Mouse (Mus musculus): ENCODE measurements around the gene Trio. TPM values are rescaled to one million over a fixed set of nuclear protein-coding genes. Genes with fewer than 3 reads are reported as not detected.

Trio gene
- polyA plus RNA-seq, 1 experiment, result 0.03 TPM

- no peaks in the 10 kb centered on the region for H3K9me3 ChIP-seq (ENCODE audit: control insufficient read depth, low read length)
- H3K4me3 ChIP-seq (replicated peaks), result no peak overlapping the region
- no peaks in the 10 kb centered on the region for H3K36me3 ChIP-seq (ENCODE audit: control insufficient read depth)
- TF ChIP-seq TAL1 (IDR thresholded peaks at IDR 0.05; ENCODE audit: low read length) (no peak), GATA1 (IDR thresholded peaks at IDR 0.05; ENCODE audit: low read length) (no peak)
- no peaks in the 10 kb centered on the region for H3K27me3 ChIP-seq (ENCODE audit: control insufficient read depth)
- no peaks in the 10 kb centered on the region for H3K4me1 ChIP-seq (ENCODE audit: control insufficient read depth)
Observed at GRCm38 (mm10) chr15:27708499-27708898, 317.1 kb downstream of the Trio start.

GRCm38 (mm10) chr15:27702972-27703313 lies 322.7 kb downstream of the Trio start:
- H3K9me3 ChIP-seq (ENCODE audit: control insufficient read depth, low read length), result no peaks in the 10 kb centered on the region
- TF ChIP-seq TAL1 (IDR thresholded peaks at IDR 0.05; ENCODE audit: low read length) (no peak), GATA1 (IDR thresholded peaks at IDR 0.05; ENCODE audit: low read length) (no peak)
- H3K36me3 ChIP-seq (ENCODE audit: control insufficient read depth), result no peaks in the 10 kb centered on the region
- no peaks in the 10 kb centered on the region for H3K4me1 ChIP-seq (ENCODE audit: control insufficient read depth)
- H3K4me3 ChIP-seq (replicated peaks), result no peak overlapping the region
- H3K27me3 ChIP-seq (ENCODE audit: control insufficient read depth), result no peaks in the 10 kb centered on the region

DNA sequence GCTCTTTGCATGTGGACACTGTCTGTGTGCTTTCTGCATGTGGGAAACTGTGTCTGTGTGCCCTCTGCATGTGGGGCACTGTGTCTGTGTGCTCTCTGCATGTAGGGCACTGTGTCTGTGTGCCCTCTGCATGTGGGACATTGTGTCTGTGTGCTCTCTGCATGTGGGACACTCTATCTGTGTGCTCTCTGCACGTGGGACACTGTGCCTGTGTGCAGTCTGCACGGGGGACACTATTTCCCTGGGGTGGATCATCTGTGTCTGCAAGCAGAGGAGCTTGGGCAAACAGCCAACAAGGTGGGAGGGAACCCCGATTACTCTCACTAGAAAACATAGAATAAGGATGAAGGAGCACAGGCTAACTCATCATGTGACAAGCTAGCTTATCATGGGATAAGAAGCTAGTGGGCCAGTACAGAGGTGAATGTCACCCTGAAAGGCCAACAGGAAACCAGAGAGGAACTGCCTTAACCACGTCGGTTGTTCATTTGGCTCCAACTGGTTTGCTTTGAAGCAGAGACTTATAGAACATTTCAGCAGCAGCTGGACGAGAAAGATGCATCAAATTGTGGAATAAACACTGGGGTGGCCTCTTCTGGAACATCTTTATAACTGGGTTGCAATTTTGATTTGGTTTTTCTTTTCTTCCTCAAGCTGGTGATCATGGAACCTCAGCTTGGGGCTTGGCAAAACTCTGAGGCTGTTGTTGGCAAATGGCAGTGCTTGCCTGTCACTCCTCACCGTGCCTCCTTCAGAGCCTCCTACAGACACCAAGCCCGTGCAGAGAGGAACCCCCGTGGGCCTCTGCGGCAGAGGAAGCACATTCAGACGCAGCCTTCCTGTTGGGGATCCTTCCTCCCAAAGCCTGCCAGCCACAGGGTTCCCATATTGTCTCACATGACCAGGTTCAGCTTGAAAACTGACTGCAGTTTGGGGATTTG lies 323.3 kb downstream of the Trio start:
- TF ChIP-seq GATA1 (IDR thresholded peaks at IDR 0.05; ENCODE audit: low read length) (no peak), TAL1 (IDR thresholded peaks at IDR 0.05; ENCODE audit: low read length) (no peak)
- Histone ChIP-seq H3K4me1 (ENCODE audit: control insufficient read depth) (no peaks in the 10 kb centered on the region), H3K27me3 (ENCODE audit: control insufficient read depth) (no peaks in the 10 kb centered on the region), H3K36me3 (ENCODE audit: control insufficient read depth) (no peaks in the 10 kb centered on the region), H3K4me3 (replicated peaks) (no peak overlapping the region), H3K9me3 (ENCODE audit: control insufficient read depth, low read length) (no peaks in the 10 kb centered on the region)

DNA sequence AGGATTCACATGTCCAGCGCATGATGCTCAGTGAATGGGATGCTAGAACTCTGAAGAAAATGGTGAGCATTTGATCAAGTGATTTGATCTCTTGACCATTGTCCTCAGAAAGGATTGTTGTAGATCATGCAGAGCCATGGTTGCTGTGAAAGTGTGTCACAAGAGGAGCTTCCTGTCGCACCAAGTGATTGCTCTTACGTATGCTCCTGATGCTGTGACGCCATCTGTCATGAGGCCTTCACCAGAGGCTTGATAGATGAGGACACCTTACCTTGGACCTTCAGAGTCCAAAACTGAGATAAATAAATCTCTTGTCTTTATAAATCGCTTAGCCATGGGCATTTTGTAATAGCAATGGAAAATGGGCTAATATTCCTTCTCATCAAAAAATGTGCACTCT lies 328.0 kb downstream of the Trio start:
- Histone ChIP-seq H3K27me3 (ENCODE audit: control insufficient read depth) (no peaks in the 10 kb centered on the region), H3K9me3 (ENCODE audit: control insufficient read depth, low read length) (no peaks in the 10 kb centered on the region), H3K4me3 (replicated peaks) (no peak overlapping the region), H3K36me3 (ENCODE audit: control insufficient read depth) (no peaks in the 10 kb centered on the region), H3K4me1 (ENCODE audit: control insufficient read depth) (no peaks in the 10 kb centered on the region)
- TF ChIP-seq TAL1 (IDR thresholded peaks at IDR 0.05; ENCODE audit: low read length) (no peak), GATA1 (IDR thresholded peaks at IDR 0.05; ENCODE audit: low read length) (no peak)

DNA sequence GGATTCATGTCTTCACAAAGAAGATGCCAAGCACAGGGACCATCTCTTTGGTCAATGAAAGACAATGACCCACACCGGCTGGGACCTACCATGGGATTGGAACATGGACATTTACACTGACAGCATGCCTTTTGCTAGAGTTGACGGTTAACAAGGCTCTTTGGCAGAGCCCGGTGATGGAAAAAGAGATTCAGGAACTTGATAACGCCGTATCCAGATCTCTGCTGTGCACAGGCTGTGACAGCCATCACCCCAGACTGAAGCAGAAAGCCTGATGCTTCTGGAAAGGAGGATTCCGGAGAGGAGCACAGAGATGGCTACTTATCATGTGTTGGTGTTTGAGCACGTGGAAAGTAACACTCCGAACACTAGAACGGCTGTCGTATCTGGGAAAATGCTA lies 332.4 kb downstream of the Trio start:
- H3K9me3 ChIP-seq (ENCODE audit: control insufficient read depth, low read length), result no peaks in the 10 kb centered on the region
- TF ChIP-seq GATA1 (IDR thresholded peaks at IDR 0.05; ENCODE audit: low read length) (no peak), TAL1 (IDR thresholded peaks at IDR 0.05; ENCODE audit: low read length) (no peak)
- no peak overlapping the region for H3K4me3 ChIP-seq (replicated peaks)
- no peaks in the 10 kb centered on the region for H3K36me3 ChIP-seq (ENCODE audit: control insufficient read depth)
- H3K27me3 ChIP-seq (ENCODE audit: control insufficient read depth), result no peaks in the 10 kb centered on the region
- H3K4me1 ChIP-seq (ENCODE audit: control insufficient read depth), result no peaks in the 10 kb centered on the region

DNA sequence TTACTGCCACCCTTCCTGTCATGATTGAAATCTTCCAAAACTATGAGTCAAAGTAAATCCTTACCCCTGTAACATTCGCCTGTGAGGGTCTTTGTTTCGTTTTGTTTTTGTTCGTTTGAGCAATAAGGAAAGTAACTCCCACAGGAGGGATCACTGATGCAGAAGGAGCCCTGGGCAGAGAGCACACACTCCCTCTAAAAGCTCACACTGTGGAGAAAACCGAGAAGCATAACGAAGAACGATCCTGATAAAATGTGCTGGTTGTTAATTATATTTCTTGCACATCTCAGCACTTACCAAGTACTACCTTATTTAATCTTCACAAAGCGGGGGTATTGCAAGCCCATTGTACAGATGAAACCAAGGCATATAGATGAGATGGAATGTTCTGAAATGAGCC lies 333.5 kb downstream of the Trio start:
- Histone ChIP-seq H3K9me3 (ENCODE audit: control insufficient read depth, low read length) (no peaks in the 10 kb centered on the region), H3K4me1 (ENCODE audit: control insufficient read depth) (no peaks in the 10 kb centered on the region)
- TF ChIP-seq GATA1 (IDR thresholded peaks at IDR 0.05; ENCODE audit: low read length) (no peak), TAL1 (IDR thresholded peaks at IDR 0.05; ENCODE audit: low read length) (no peak)

DNA sequence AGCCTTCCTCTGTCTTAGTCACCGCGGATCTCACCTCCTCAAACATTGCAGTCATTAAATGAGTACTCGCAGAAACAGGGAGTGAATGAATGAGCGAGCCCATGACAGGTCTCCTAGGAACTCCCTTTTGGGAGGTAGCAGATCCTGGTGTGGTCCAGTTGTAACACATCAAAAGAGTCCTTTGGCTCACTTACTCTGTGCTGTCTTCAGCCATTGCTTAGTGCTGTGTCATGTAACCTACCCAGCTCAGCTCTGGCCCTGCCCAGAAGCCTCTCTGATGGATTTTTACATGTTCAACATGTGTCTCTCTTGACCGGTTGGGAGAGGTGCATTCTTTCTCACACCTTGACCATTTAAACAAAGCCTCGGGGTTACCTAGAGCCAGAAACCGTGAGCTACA lies 334.4 kb downstream of the Trio start:
- Histone ChIP-seq H3K4me1 (ENCODE audit: control insufficient read depth) (no peaks in the 10 kb centered on the region), H3K4me3 (replicated peaks) (no peak overlapping the region), H3K9me3 (ENCODE audit: control insufficient read depth, low read length) (no peaks in the 10 kb centered on the region), H3K36me3 (ENCODE audit: control insufficient read depth) (no peaks in the 10 kb centered on the region), H3K27me3 (ENCODE audit: control insufficient read depth) (no peaks in the 10 kb centered on the region)
- no peak for TF ChIP-seq GATA1 (IDR thresholded peaks at IDR 0.05; ENCODE audit: low read length)
- no peak for TF ChIP-seq TAL1 (IDR thresholded peaks at IDR 0.05; ENCODE audit: low read length)

More for the DNA sequence above, 333.5 kb downstream of the Trio start:
- Histone ChIP-seq H3K4me3 (replicated peaks) (no peak overlapping the region), H3K27me3 (ENCODE audit: control insufficient read depth) (no peaks in the 10 kb centered on the region), H3K36me3 (ENCODE audit: control insufficient read depth) (no peaks in the 10 kb centered on the region)

DNA sequence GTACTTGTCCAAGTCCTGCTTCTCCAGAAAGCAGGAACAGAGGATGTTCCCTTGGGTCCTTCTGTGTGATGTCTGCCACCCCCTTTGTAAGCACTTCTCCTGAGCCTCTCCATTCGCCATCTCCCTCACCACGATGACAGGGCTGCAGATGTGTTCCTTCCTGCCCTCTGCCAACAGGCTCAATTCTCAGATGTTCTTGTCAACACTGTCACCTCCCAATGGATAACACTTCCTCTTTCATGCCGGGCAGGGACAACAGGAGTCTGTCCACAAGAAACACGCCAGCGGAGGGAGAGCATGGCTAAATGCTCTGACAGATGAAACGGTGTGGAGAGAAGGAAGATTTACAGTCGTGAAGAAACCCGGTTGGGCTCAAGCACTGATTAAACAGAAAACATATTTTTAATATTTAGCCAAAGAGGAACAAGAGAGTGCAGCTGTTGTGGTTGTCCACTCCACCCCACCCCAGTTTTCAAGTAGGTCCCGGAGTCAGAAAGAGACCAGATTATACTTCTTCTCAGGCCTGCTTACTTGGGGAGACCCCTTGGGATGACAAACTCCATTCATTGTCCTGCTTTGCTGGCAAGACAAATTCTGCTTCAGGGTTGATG lies 337.5 kb downstream of the Trio start:
- Histone ChIP-seq H3K4me3 (replicated peaks) (no peak overlapping the region), H3K4me1 (ENCODE audit: control insufficient read depth) (no peaks in the 10 kb centered on the region), H3K36me3 (ENCODE audit: control insufficient read depth) (no peaks in the 10 kb centered on the region), H3K9me3 (ENCODE audit: control insufficient read depth, low read length) (no peaks in the 10 kb centered on the region), H3K27me3 (ENCODE audit: control insufficient read depth) (no peaks in the 10 kb centered on the region)
- TF ChIP-seq TAL1 (IDR thresholded peaks at IDR 0.05; ENCODE audit: low read length) (no peak), GATA1 (IDR thresholded peaks at IDR 0.05; ENCODE audit: low read length) (no peak)

DNA sequence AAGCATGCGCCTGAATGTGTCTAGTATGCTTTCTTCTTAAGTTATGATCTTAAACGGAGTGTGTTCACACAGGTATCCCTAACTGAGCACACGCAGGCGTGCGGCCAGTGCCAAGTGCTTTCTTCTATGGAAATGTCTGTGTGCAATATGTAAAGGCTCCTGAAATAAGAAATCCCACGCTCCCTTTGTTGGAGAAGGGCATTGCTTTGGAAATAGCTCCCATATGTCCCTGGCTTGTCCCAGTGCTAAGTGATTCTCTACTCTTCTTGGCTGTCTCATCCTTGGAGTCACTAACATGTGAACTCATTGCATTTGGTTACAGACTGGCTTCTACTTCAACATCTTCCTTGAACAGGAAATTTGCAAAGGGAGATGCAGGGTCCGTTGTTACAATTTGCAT lies 340.8 kb downstream of the Trio start:
- TF ChIP-seq GATA1 (IDR thresholded peaks at IDR 0.05; ENCODE audit: low read length), result no peak
- H3K27me3 ChIP-seq (ENCODE audit: control insufficient read depth), result peaks cover 23% of the 10 kb centered on the region
- H3K9me3 ChIP-seq (ENCODE audit: control insufficient read depth, low read length), result no peaks in the 10 kb centered on the region
- H3K4me3 ChIP-seq (replicated peaks), result no peak overlapping the region
- H3K36me3 ChIP-seq (ENCODE audit: control insufficient read depth), result no peaks in the 10 kb centered on the region
- H3K4me1 ChIP-seq (ENCODE audit: control insufficient read depth), result peaks cover 12% of the 10 kb centered on the region
